Mouse (Mus musculus) midbrain, postnatal 0 days (tissue): ENCODE results near the gene Pomc. TPM values are rescaled to one million over a fixed set of nuclear protein-coding genes. Genes with fewer than 3 reads are reported as not detected.
A peak's percentile ranks its signal among the peaks of the same experiment; 100 is the strongest.

ENCODE experiments used
- ATAC-seq: fragments of 200-750 bp; cut with Nextera tagmentation; 2 replicates; pipeline ENCODE4 v1.8.0; 2017; ENCODE audit warnings: moderate number of reproducible peaks, mild to moderate bottlenecking, moderate TSS enrichment, moderate library complexity; ENCODE audit not compliant: low FRiP score
- DNase-seq: peaks from one replicate; pipeline ENCODE4 v3.0.0-alpha.2; 2015; ENCODE audit warnings: low spot score
- H3K27ac ChIP-seq: fragments of 300-500 bp; sonication (generic); 2 replicates; pipeline ENCODE4 v1.5.1; 2014; ENCODE audit warnings: low read depth, mild to moderate bottlenecking, low read length, mixed read lengths
- H3K27me3 ChIP-seq: fragments of 300-500 bp; sonication (generic); 2 replicates; pipeline ENCODE4 v1.6.1; 2014; ENCODE audit warnings: low read length, control low read depth, mixed read lengths; ENCODE audit not compliant: insufficient read depth
- H3K36me3 ChIP-seq: fragments of 300-500 bp; sonication (generic); 2 replicates; pipeline ENCODE4 v1.6.1; 2014; ENCODE audit warnings: low read length, control low read depth, mixed read lengths; ENCODE audit not compliant: insufficient read depth
- H3K4me1 ChIP-seq: fragments of 300-500 bp; sonication (generic); 2 replicates; pipeline ENCODE4 v1.6.1; 2014; ENCODE audit warnings: mild to moderate bottlenecking, control low read depth, antibody characterized with exemption, low read length, mixed read lengths; ENCODE audit not compliant: insufficient read depth
- H3K4me2 ChIP-seq: fragments of 300-500 bp; sonication (generic); 2 replicates; pipeline ENCODE4 v1.6.1; 2014; ENCODE audit warnings: low read depth, mild to moderate bottlenecking, low read length, mixed read lengths; ENCODE audit not compliant: poor library complexity, severe bottlenecking
- H3K4me3 ChIP-seq: fragments of 300-500 bp; sonication (generic); 2 replicates; pipeline ENCODE4 v1.5.1; 2014; ENCODE audit warnings: low read depth, mild to moderate bottlenecking, low read length, moderate library complexity
- H3K9ac ChIP-seq: fragments of 300-500 bp; sonication (generic); replicated peaks from 2 replicates; pipeline ENCODE4 v1.6.1; 2014; ENCODE audit warnings: mild to moderate bottlenecking, low read length, moderate library complexity, mixed read lengths; ENCODE audit not compliant: poor library complexity, severe bottlenecking
- H3K9me3 ChIP-seq: fragments of 300-500 bp; sonication (generic); 2 replicates; pipeline ENCODE4 v1.6.1; 2016; ENCODE audit warnings: low read length, control low read depth
- CTCF ChIP-seq: IDR thresholded peaks from 2 replicates; pipeline ENCODE4 v1.5.1; 2016; ENCODE audit warnings: antibody characterized with exemption, mild to moderate bottlenecking
- WGBS: fragments of 180-500 bp; shearing (Covaris S2); extraction: QIAGEN DNeasy Blood & Tissue Kit; methylation state at CpG from one replicate; pipeline ENCODE4 v1.1.7; 2014; 5-methylcytosine and 5-hydroxymethylcytosine counted together
- polyA plus RNA-seq: library from polyadenylated mRNA; unstranded; fragments of >200 nt; fragmentation: Nextera tagmentation; extraction: Ambion mirVana; gene quantifications from 2 replicates; pipeline ENCODE4 v1.2.1, GENCODE M21; 2015
- total RNA-seq: library from RNA; depleted of rRNA; stranded (reverse); fragments of >200 nt; gene quantifications from 2 replicates; pipeline ENCODE4 v1.2.3, GENCODE M21; 2014

The Pomc gene
- total and polyA plus RNA-seq, 2 experiments from 2014 or later = 2.2 to 9.8 TPM

DNA sequence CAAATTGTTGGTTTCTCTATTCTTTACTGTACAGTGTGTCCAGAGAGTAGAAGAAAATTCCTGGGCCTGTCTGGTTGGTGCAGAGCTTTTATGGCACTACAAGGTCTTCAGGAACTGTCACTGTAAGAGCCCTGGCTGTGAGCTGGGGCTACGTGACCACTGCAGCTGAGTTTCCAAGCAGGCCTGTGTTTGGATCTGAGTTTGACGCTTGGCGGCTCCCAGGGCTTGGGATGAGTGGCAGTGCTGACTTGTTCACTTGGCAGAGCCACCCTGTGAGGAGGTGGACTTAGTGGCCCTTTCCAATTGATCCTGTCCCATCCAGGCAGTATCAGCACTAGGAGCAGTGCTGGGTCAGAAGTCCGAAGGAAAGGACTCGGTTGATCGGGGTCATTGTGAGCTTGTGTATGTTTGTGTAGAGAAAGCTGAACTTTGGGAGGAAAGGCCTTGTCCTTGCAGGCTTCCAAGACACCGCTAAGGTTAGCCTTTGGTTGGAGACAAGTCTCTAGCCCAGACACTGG lies 42.9 kb upstream of the Pomc start:
- TF ChIP-seq CTCF = no peak
- H3K36me3 ChIP-seq = peaks cover 30% of the 10 kb centered on the region
- DNase-seq (no peak), ATAC-seq (no peak)
- H3K4me2 ChIP-seq = no peak overlapping the region
- H3K4me3 ChIP-seq = no peak overlapping the region
- H3K9me3 ChIP-seq = no peaks in the 10 kb centered on the region
- no peaks in the 10 kb centered on the region for H3K27me3 ChIP-seq
- no peaks in the 10 kb centered on the region for H3K4me1 ChIP-seq
- H3K27ac ChIP-seq = no peak overlapping the region
- WGBS = 88% methylated on average over 7 of the region's 7 CpGs
- H3K9ac ChIP-seq = no peak overlapping the region

DNA sequence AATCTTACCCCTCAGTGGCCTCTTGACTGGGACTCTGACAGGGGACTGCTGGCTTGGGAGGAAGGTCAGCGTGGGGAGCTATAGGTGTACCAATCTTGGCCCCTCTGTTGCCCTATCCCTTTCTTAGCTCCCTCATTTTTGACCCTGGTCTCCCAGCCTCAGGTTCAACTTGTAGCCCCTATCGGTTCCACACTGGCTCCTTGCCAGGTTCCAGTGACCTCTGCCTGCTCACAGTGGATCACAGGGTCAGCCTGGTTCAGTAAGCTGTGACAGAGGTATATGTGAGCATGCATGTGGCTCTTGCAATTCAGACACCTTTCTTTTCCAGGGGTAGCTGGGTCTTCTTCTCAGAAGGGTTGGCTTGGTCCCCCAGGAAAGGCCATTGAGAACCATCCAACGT lies 38.9 kb upstream of the Pomc start:
- ATAC-seq (no peak), DNase-seq (no peak)
- Histone ChIP-seq H3K4me3 (no peak overlapping the region), H3K27ac (no peak overlapping the region), H3K36me3 (peaks cover 7% of the 10 kb centered on the region; the same call in 1 of the 2 replicates), H3K9ac (no peak overlapping the region), H3K27me3 (no peaks in the 10 kb centered on the region), H3K4me2 (no peak overlapping the region), H3K4me1 (0 out of 2 replicates have a peak, but pooled peaks cover 5% of the 10 kb centered on the region), H3K9me3 (no peaks in the 10 kb centered on the region)
- no peak for TF ChIP-seq CTCF
- WGBS = 89% methylated on average over 3 of the region's 3 CpGs

DNA sequence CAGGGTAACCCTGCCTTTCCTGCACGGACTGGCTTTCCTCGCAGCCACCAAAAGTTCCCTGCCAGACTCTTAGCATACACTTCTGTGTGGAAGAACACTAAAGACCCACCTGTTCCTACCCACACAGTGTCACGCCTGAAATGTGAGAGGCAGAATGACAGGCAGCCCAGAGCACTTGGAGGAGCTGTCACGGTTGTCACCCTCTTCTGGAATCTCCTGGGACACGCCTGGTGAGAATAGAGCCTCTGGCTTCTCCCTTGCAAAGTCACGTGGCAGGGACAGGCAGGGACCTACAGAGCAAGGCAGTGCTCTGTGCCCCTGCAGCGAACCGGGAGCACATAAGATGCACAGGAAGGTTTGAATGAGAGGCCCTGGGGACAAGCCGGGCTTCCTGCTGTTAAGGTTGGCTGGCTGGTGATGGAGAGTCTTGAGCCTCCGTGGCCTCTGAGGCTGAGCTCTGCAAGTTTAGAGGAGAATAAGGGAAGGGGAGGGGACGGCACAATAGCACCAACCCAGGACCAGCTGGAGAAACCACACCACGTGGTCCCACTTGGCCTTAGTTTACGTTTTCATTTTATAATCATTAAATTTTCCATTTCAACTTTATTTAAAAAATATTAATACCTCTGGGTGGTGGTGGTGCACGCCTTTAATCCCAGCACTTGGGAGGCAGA lies 36.9 kb upstream of the Pomc start:
- Histone ChIP-seq H3K9me3 (no peaks in the 10 kb centered on the region), H3K36me3 (peaks cover 6% of the 10 kb centered on the region; the same call in 1 of the 2 replicates), H3K4me1 (0 out of 2 replicates have a peak, but pooled peaks cover 5% of the 10 kb centered on the region), H3K4me3 (no peak overlapping the region), H3K27ac (no peak overlapping the region), H3K4me2 (no peak overlapping the region), H3K9ac (no peak overlapping the region), H3K27me3 (no peaks in the 10 kb centered on the region)
- peak; percentile 52 for ATAC-seq
- no peak for DNase-seq
- 18% methylated on average over 14 of the region's 14 CpGs for WGBS
- no peak for TF ChIP-seq CTCF

DNA sequence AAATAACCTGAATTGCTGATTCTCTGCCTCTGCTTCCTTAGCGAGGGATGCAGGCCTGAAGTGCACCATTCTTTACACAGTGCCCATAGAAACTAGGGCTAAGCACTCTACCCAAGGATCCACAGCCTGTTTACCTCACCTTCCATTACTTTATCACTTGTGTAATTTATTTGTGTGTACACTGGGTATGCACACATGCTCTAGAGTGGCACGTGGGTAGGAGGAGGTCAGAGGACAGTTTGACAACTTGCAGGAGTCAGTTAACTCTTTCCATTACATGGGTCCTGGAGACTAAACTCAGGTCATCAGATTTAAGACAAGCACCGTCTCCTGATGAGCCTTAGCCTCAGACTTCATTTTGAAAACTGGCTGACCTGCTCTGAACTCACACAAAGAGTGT lies 36.2 kb upstream of the Pomc start:
- no peak for DNase-seq
- ATAC-seq = no peak
- Histone ChIP-seq H3K9ac (no peak overlapping the region), H3K27ac (no peak overlapping the region), H3K4me2 (no peak overlapping the region), H3K27me3 (no peaks in the 10 kb centered on the region), H3K4me1 (0 out of 2 replicates have a peak, but pooled peaks cover 5% of the 10 kb centered on the region), H3K4me3 (no peak overlapping the region), H3K9me3 (no peaks in the 10 kb centered on the region), H3K36me3 (peaks cover 6% of the 10 kb centered on the region; the same call in 1 of the 2 replicates)
- WGBS = 72% methylated on average over 3 of the region's 3 CpGs
- no peak for TF ChIP-seq CTCF

DNA sequence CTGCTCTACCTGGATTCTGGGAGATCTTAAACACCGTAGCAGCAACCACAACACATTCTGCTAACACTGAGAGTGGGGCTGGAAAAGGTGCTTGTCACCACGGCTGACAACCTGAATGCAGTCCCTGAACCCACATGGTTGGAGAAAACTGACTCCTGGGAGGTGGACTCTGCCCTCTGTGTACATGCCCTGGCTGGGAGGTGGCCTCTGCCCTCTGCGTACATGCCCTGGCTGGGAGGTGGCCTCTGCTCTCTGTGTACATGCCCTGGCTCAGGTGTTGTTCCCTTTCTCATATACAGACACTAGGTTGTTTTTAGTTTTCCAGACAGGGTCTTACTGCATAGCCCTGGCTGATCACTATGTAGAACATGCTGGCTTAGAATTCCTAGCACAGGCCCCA lies 35.3 kb upstream of the Pomc start:
- Histone ChIP-seq H3K9me3 (no peaks in the 10 kb centered on the region), H3K4me2 (no peak overlapping the region)

DNA sequence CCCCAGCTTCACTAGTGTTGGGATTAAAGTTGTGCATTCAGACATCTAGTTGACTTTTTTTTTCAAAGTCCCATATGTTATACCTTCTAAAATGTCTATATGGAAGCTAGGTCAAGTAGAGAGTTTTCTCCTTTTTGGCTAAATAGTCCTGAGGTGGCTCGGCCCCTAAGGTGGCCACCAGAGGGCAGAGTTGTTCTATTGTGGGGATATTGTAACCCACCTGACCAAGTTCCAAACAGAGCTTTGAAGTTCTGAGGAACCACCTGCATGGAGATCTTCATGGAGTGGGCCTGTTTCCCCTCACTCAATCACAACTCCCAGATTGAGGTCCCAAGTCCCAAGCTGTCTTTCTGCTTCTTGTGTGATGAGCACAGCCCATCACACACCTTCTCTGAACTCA lies 28.6 kb upstream of the Pomc start:
- no peaks in the 10 kb centered on the region for H3K9me3 ChIP-seq
- DNase-seq (peak; percentile 65), ATAC-seq (0 out of 2 replicates have a peak, but pooled peaks have one; percentile 59)
- no peak overlapping the region for H3K27ac ChIP-seq
- TF ChIP-seq CTCF = peak; percentile 81
- no peak overlapping the region for H3K9ac ChIP-seq
- no peak overlapping the region for H3K4me3 ChIP-seq
- WGBS = 0% methylated on average over 1 of the region's 1 CpGs
- H3K4me1 ChIP-seq = no peaks in the 10 kb centered on the region
- H3K27me3 ChIP-seq = no peaks in the 10 kb centered on the region
- no peaks in the 10 kb centered on the region for H3K36me3 ChIP-seq
- H3K4me2 ChIP-seq = no peak overlapping the region

More for the DNA sequence above, 35.3 kb upstream of the Pomc start:
- H3K4me1 ChIP-seq = 0 out of 2 replicates have a peak, but pooled peaks cover 5% of the 10 kb centered on the region
- H3K27ac ChIP-seq = no peak overlapping the region
- WGBS = 90% methylated on average over 3 of the region's 3 CpGs
- ATAC-seq = no peak
- peaks cover 5% of the 10 kb centered on the region; the same call in 1 of the 2 replicates for H3K36me3 ChIP-seq
- no peak for DNase-seq
- H3K27me3 ChIP-seq = no peaks in the 10 kb centered on the region
- H3K4me3 ChIP-seq = no peak overlapping the region
- H3K9ac ChIP-seq = no peak overlapping the region
- TF ChIP-seq CTCF = no peak
